Mouse (Mus musculus): ENCODE measurements around the gene Csf2ra. TPM values are rescaled to one million over a fixed set of nuclear protein-coding genes. Genes with fewer than 3 reads are reported as not detected.
"Not testable (repeated sequence)": the region's sequence is repeated elsewhere in the genome, so short reads cannot be mapped to it uniquely, and the experiment has no call there.

The Csf2ra gene
- total and polyA plus RNA-seq, 3 experiments, result 2.3 to 10.4 (median 4.3) TPM

- dilution Hi-C loops (cut with MboI; ENCODE audit: extremely low pct_ligation_motif_present, extremely low pct_unique_long_range_greater_than_20kb, low sequenced_read_pairs), result no loop called here
- H3K4me1 ChIP-seq (ENCODE audit: control insufficient read depth in 1 of 2, insufficient read depth in 2 of 2), result peaks cover 0 to 14% of the 10 kb centered on the region in 2 experiments; a peak in 3 of 4 replicates
- no peaks in the 10 kb centered on the region for H3K9me3 ChIP-seq (replicated peaks; ENCODE audit: low read length)
- H3K27ac ChIP-seq (ENCODE audit: insufficient read depth, low read depth), result no peak overlapping the region
- no peaks in the 10 kb centered on the region for H3K79me2 ChIP-seq (replicated peaks; ENCODE audit: control insufficient read depth, extremely low read depth, insufficient read depth, poor library complexity, severe bottlenecking)
- H3K9ac ChIP-seq (ENCODE audit: insufficient read depth, low read depth), result no peak overlapping the region
- DNase-seq (ENCODE audit: extremely low read depth), result peak; percentile 21
- H3K36me3 ChIP-seq (replicated peaks in 1 of 2; ENCODE audit: control insufficient read depth in 1 of 2, insufficient read depth in 1 of 2, low read length in 1 of 2), result no peaks in the 10 kb centered on the region
- H3K4me3 ChIP-seq (replicated peaks in 1 of 3; ENCODE audit: low read depth in 2 of 3, low read length in 2 of 3, poor library complexity in 1 of 3), result peak overlapping the region in 1 of 3 experiments; percentile 57
- H3K4me2 ChIP-seq (ENCODE audit: insufficient read depth, low read depth, poor library complexity, severe bottlenecking), result no peak overlapping the region; the same call in 1 of the 2 replicates
- no peaks in the 10 kb centered on the region for H3K27me3 ChIP-seq (replicated peaks)
- in situ Hi-C loops (cut with MboI; ENCODE audit: low pct_ligation_motif_present, low pct_unique_long_range_greater_than_20kb, low sequenced_read_pairs), result loop anchor here (5.0 kb wide), 1 partner anchor 67 kb away; no protein-coding TSS in a partner anchor
- TF ChIP-seq RAD21 (IDR thresholded peaks at IDR 0.05; ENCODE audit: low read depth, low read length) (no peak), CTCF (conservative IDR thresholded peaks at IDR 0.05 in 1 of 2, IDR thresholded peaks at IDR 0.05 in 1 of 2; ENCODE audit: low read depth in 2 of 2, low read length in 2 of 2) (no peak)
These were observed 28.4 kb downstream of the Csf2ra start for GRCm38 (mm10) chr19:61199836-61200235.

GRCm38 (mm10) chr19:61199316-61199715 is 28.9 kb downstream of the Csf2ra start:
- Histone ChIP-seq H3K79me2 (replicated peaks; ENCODE audit: control insufficient read depth, extremely low read depth, insufficient read depth, poor library complexity, severe bottlenecking) (no peaks in the 10 kb centered on the region), H3K27me3 (replicated peaks) (no peaks in the 10 kb centered on the region), H3K9ac (ENCODE audit: insufficient read depth, low read depth) (no peak overlapping the region), H3K9me3 (replicated peaks; ENCODE audit: low read length) (no peaks in the 10 kb centered on the region), H3K4me2 (ENCODE audit: insufficient read depth, low read depth, poor library complexity, severe bottlenecking) (peak overlapping the region; percentile 10; the same call in 1 of the 2 replicates), H3K4me1 (ENCODE audit: control insufficient read depth in 1 of 2, insufficient read depth in 2 of 2) (peaks cover 0 to 14% of the 10 kb centered on the region in 2 experiments; a peak in 3 of 4 replicates), H3K27ac (ENCODE audit: insufficient read depth, low read depth) (no peak overlapping the region), H3K36me3 (replicated peaks in 1 of 2; ENCODE audit: control insufficient read depth in 1 of 2, insufficient read depth in 1 of 2, low read length in 1 of 2) (no peaks in the 10 kb centered on the region), H3K4me3 (replicated peaks in 1 of 3; ENCODE audit: low read depth in 2 of 3, low read length in 2 of 3, poor library complexity in 1 of 3) (peak overlapping the region in 1 of 3 experiments; percentile 57)
- in situ Hi-C loops (cut with MboI; ENCODE audit: low pct_ligation_motif_present, low pct_unique_long_range_greater_than_20kb, low sequenced_read_pairs) (loop anchor here (5.0 kb wide), 1 partner anchor 68 kb away; no protein-coding TSS in a partner anchor), dilution Hi-C loops (cut with MboI; ENCODE audit: extremely low pct_ligation_motif_present, extremely low pct_unique_long_range_greater_than_20kb, low sequenced_read_pairs) (no loop called here)
- peak; percentile 94 for DNase-seq (ENCODE audit: extremely low read depth)
- TF ChIP-seq BHLHE40 (IDR thresholded peaks at IDR 0.05; ENCODE audit: low read depth, low read length) (peak; percentile 87), TBP (conservative IDR thresholded peaks at IDR 0.05; ENCODE audit: low read depth, low read length) (no peak), PAX5 (IDR thresholded peaks at IDR 0.05; ENCODE audit: low read length) (no peak), RAD21 (IDR thresholded peaks at IDR 0.05; ENCODE audit: low read depth, low read length) (0 out of 2 replicates have a peak, but pooled peaks have one; percentile 61), CTCF (conservative IDR thresholded peaks at IDR 0.05 in 1 of 2, IDR thresholded peaks at IDR 0.05 in 1 of 2; ENCODE audit: low read depth in 2 of 2, low read length in 2 of 2) (peak in 1 of 2 experiments; percentile 82; a peak in 2 of 4 replicates)

- H3K4me2 ChIP-seq (ENCODE audit: insufficient read depth, low read depth, poor library complexity, severe bottlenecking); H3K27ac ChIP-seq (ENCODE audit: insufficient read depth, low read depth); H3K4me3 ChIP-seq (replicated peaks in 1 of 3; ENCODE audit: low read depth in 2 of 3, low read length in 2 of 3, poor library complexity in 1 of 3); H3K79me2 ChIP-seq (replicated peaks; ENCODE audit: control insufficient read depth, extremely low read depth, insufficient read depth, poor library complexity, severe bottlenecking); H3K36me3 ChIP-seq (replicated peaks in 1 of 2; ENCODE audit: control insufficient read depth in 1 of 2, insufficient read depth in 1 of 2, low read length in 1 of 2); H3K9me3 ChIP-seq (replicated peaks; ENCODE audit: low read length); DNase-seq (ENCODE audit: extremely low read depth); dilution Hi-C loops (cut with MboI; ENCODE audit: extremely low pct_ligation_motif_present, extremely low pct_unique_long_range_greater_than_20kb, low sequenced_read_pairs); in situ Hi-C loops (cut with MboI; ENCODE audit: low pct_ligation_motif_present, low pct_unique_long_range_greater_than_20kb, low sequenced_read_pairs); H3K4me1 ChIP-seq (ENCODE audit: control insufficient read depth in 1 of 2, insufficient read depth in 2 of 2); H3K9ac ChIP-seq (ENCODE audit: insufficient read depth, low read depth); H3K27me3 ChIP-seq (replicated peaks): not testable (repeated sequence)
These were observed 44.6 kb downstream of the Csf2ra start, which contains the start of gene Gm6020 for GRCm38 (mm10) chr19:61183590-61183989. Gene Gm6020, plus strand, starts transcription at chr19:61183890.
